Mouse (Mus musculus) spleen, postnatal 10 days (tissue): Measurements from ENCODE around the gene Hoxd12.

Experiments used
- DNase-seq, 2 experiments: peaks; one replicate each; pipeline ENCODE4 v3.0.0; 2021 to 2022; ENCODE audit warnings: low spot score in 2 of 2

The Hoxd12 gene

GRCm38 (mm10) chr2:74681594-74682531 lies 7.0 kb downstream of the Hoxd12 start:
- no peak for DNase-seq

- no peak for DNase-seq
These were observed 8.0 kb downstream of the Hoxd12 start for GRCm38 (mm10) chr2:74682796-74683195.

GRCm38 (mm10) chr2:74683471-74683951 lies 8.7 kb downstream of the Hoxd12 start:
- no peak for DNase-seq

GRCm38 (mm10) chr2:74684106-74684505 lies 9.3 kb downstream of the Hoxd12 start:
- no peak for DNase-seq

DNA sequence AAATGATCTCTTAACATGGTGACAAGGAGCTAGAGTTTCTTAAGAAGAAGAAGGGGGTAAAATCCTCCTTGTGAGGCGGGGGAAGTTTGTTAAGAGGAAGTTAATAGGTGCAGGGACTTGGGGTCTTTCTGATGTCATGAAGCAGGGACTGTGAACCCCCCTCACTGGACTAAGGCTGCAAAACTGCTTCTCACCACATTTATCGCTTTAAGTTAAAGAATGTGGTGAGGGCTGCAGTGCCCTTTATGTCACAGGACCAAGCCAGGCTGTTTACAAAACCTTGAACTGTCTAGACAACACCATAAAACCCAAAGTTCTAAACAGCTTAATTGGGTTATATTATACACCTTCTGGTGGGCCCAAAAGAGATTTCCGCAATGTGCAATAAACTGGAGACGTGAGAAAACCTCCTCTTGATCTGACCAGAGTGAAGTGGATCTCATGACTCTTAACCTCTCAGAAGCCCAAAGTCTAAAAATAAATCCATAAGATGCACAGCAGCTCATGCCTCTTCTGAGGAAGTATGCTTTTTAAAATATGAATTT lies 10.3 kb downstream of the Hoxd12 start:
- DNase-seq: no peak

GRCm38 (mm10) chr2:74686301-74686987 lies 11.6 kb downstream of the Hoxd12 start:
- DNase-seq: peak in 1 of 2 experiments; percentile 54

GRCm38 (mm10) chr2:74686988-74687697 lies 12.3 kb downstream of the Hoxd12 start:
- no peak for DNase-seq

- DNase-seq: no peak
These were observed 13.1 kb downstream of the Hoxd12 start for GRCm38 (mm10) chr2:74687698-74688555.

- DNase-seq: no peak
These were observed 14.2 kb downstream of the Hoxd12 start for GRCm38 (mm10) chr2:74688795-74689573.

DNA sequence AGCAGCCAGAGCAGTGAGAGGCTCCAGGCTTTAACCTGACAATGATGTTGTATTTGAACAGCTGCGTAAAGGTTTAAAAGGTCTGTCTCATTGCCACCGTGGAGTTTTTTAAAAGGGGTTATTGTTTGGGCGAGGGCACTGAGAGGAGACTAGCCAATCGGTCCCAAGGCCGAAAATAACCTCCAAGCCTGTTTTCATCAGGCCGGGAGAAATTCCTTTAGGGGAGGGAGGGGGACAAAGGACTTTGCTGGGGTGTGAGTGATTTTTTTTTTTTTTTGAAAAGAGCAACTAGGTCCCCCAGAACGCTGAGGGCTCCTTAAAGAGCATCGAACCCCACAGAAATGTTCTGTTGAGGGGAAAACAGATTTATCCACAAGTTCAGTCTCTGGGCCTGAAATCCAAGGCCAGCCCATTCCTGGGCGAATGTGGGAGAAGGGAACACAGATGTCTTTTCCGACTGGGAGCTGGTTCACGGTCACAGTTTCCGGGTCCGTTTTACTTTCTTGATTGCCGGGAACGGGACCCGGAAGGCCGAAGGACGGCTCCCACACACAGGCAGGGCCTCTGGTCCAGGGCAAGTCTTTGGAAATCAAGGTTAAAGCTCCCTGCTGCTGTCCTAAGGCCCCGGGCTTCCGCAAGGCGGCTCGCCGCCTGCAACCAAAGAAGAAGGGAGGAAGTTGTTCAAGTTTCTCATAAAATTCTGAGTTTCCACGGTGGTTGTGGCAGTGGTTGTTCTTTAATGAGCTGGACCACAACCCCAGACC lies 14.9 kb downstream of the Hoxd12 start:
- DNase-seq: no peak

DNA sequence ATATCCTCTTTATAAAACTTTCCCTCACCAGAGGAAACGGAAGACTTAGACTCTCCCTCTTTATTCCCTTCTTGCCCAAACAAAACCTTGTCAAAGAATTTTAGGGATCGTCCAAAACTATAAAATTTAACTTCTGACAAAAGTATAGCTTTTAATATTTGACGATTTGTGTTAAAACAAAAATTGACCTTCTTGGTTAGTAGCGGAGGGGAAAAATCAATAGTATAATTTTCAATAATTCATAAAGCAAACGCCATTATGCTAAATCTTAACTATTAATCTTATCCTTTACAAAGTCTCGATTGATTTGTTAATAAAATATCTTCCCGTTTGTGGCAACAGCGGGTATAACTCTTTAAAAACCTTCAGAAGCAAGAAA lies 15.5 kb downstream of the Hoxd12 start:
- no peak for DNase-seq

GRCm38 (mm10) chr2:74691022-74691951 lies 16.5 kb downstream of the Hoxd12 start, which contains the start of gene Hoxd10:
Gene Hoxd10 (plus strand): TSS chr2:74691924.
- DNase-seq: no peak

GRCm38 (mm10) chr2:74691995-74692807 lies 17.4 kb downstream of the Hoxd12 start:
- DNase-seq: no peak

GRCm38 (mm10) chr2:74692808-74693431 lies 18.1 kb downstream of the Hoxd12 start:
- no peak for DNase-seq

- DNase-seq: no peak
These were observed 18.6 kb downstream of the Hoxd12 start for GRCm38 (mm10) chr2:74693432-74693827.

DNA sequence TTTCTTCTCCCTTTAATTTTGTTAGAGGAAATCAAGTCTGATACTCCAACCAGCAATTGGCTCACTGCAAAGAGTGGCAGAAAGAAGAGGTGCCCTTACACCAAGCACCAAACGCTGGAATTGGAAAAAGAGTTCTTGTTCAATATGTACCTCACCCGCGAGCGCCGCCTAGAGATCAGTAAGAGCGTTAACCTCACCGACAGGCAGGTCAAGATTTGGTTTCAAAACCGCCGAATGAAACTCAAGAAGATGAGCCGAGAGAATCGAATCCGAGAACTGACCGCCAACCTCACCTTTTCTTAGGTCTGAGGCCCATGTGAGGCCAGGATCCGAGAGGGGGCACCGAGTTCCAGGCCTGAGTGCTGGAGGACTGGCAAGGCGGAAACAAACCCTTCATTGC lies 19.3 kb downstream of the Hoxd12 start:
- no peak for DNase-seq

GRCm38 (mm10) chr2:74695383-74695782 lies 20.6 kb downstream of the Hoxd12 start:
- no peak for DNase-seq
